20 mouse cellular contexts compared by ENCODE assay signal in genomic region chr13:102805190-102805589, GRCm38 (mm10).
DNase-seq lines count a peak whose midpoint lies in the region; ATAC-seq and TF ChIP-seq lines count a peak whose summit lies in the region.
"Had no signal": no experiment of that assay in that cellular context is flagged by ENCODE, and none has a peak within 500 bp of the region (broad histone marks: within the 10 kb centered on the region; RNA-seq: fewer than 3 reads in every experiment).

No protein-coding gene starts in this region.

- no peak for TF ChIP-seq CTCF in stomach, postnatal 0 days (IDR thresholded peaks at IDR 0.05; ENCODE audit: low read depth)

- 52% methylated on average over 6 of the region's 6 CpGs for WGBS in intestine, embryonic 14.5 days
- 64% methylated on average over 6 of the region's 6 CpGs for WGBS in stomach, postnatal 0 days

- H3K36me3 ChIP-seq in intestine, embryonic 14.5 days (ENCODE audit: control insufficient read depth, insufficient read depth, low read length), result peaks cover 12% of the 10 kb centered on the region; the same call in 1 of the 2 replicates
- no peaks in the 10 kb centered on the region; the same call in none of the 2 replicates for H3K36me3 ChIP-seq in stomach, postnatal 0 days (ENCODE audit: control insufficient read depth, insufficient read depth, low read length)

- no peak overlapping the region for H3K4me2 ChIP-seq in intestine, embryonic 14.5 days (ENCODE audit: low read length)
- H3K4me2 ChIP-seq in stomach, postnatal 0 days (replicated peaks; ENCODE audit: low read depth), result no peak overlapping the region
- H3K4me2 ChIP-seq: forebrain, embryonic 13.5 days; heart, embryonic 13.5 days; hindbrain, embryonic 14.5 days had no signal

- DNase-seq in kidney, adult 18-20 months, result peak; percentile 8
- DNase-seq in kidney, postnatal 25 days, result no peak
- DNase-seq in adipocyte (ENCODE audit: low spot score), result peak; percentile 11
- peak; percentile 38 for DNase-seq in intestine, embryonic 14.5 days (ENCODE audit: low spot score)
- no peak for DNase-seq in stomach, postnatal 0 days (ENCODE audit: low spot score)
- DNase-seq in left cerebral cortex, adult 11 months (ENCODE audit: low spot score), result no peak
- no peak for DNase-seq in heart, postnatal 4 days
- DNase-seq: adrenal gland, adult 8-10 months; cerebellum, adult 11 months; cerebellum, adult 8-10 months; cerebellum, postnatal 14 days; forebrain, postnatal 0 days; gastrocnemius, postnatal 14 days; heart, postnatal 36 days had no signal

- no peak for ATAC-seq in intestine, embryonic 14.5 days (replicated peaks; ENCODE audit: low FRiP score, low TSS enrichment, low read depth)
- ATAC-seq in stomach, postnatal 0 days (ENCODE audit: low FRiP score, low TSS enrichment), result peak; percentile 61
- ATAC-seq: activated CD4-positive, CD25-positive, alpha-beta regulatory T cell, adult 4 months; forebrain, embryonic 13.5 days; forebrain, postnatal 0 days; Patski had no signal

- no peaks in the 10 kb centered on the region for H3K27me3 ChIP-seq in intestine, embryonic 14.5 days (replicated peaks; ENCODE audit: control insufficient read depth, insufficient read depth, low read length)
- H3K27me3 ChIP-seq in stomach, postnatal 0 days (ENCODE audit: control insufficient read depth, insufficient read depth, low read length), result no peaks in the 10 kb centered on the region
- H3K27me3 ChIP-seq: CH12.LX; forebrain, embryonic 13.5 days; heart, embryonic 13.5 days; Patski had no signal

- no peak overlapping the region for H3K4me3 ChIP-seq in intestine, embryonic 14.5 days (ENCODE audit: low read depth, low read length)
- no peak overlapping the region for H3K4me3 ChIP-seq in stomach, postnatal 0 days (ENCODE audit: low read depth, low read length)
- H3K4me3 ChIP-seq: forebrain, embryonic 13.5 days; heart, embryonic 13.5 days had no signal

- TF ChIP-seq EP300 in stomach, postnatal 0 days (optimal IDR thresholded peaks at IDR 0.05), result no peak

- no peaks in the 10 kb centered on the region for H3K9me3 ChIP-seq in intestine, embryonic 14.5 days (ENCODE audit: control insufficient read depth, low read length)
- H3K9me3 ChIP-seq in stomach, postnatal 0 days (ENCODE audit: control insufficient read depth, low read length), result no peaks in the 10 kb centered on the region
- H3K9me3 ChIP-seq: forebrain, embryonic 13.5 days; heart, embryonic 13.5 days had no signal

- H3K27ac ChIP-seq in intestine, embryonic 14.5 days (ENCODE audit: low read depth), result no peak overlapping the region
- H3K27ac ChIP-seq in stomach, postnatal 0 days (replicated peaks), result no peak overlapping the region
- H3K27ac ChIP-seq: forebrain, embryonic 13.5 days; heart, embryonic 13.5 days; hindbrain, embryonic 14.5 days had no signal

- peaks cover 9% of the 10 kb centered on the region for H3K4me1 ChIP-seq in intestine, embryonic 14.5 days (replicated peaks; ENCODE audit: control insufficient read depth, insufficient read depth, low read length)
- H3K4me1 ChIP-seq in stomach, postnatal 0 days (replicated peaks; ENCODE audit: control insufficient read depth, insufficient read depth), result no peaks in the 10 kb centered on the region
- H3K4me1 ChIP-seq: forebrain, embryonic 13.5 days; heart, embryonic 13.5 days had no signal

- no peak overlapping the region for H3K9ac ChIP-seq in intestine, embryonic 14.5 days (ENCODE audit: low read length)
- no peak overlapping the region for H3K9ac ChIP-seq in stomach, postnatal 0 days (ENCODE audit: low read length)
- H3K9ac ChIP-seq: forebrain, embryonic 13.5 days; forebrain, postnatal 0 days; heart, embryonic 13.5 days; hindbrain, embryonic 14.5 days had no signal

Comparison
In these comparisons a context has a peak if more than half of its experiments do, and no peak if none do; other contexts are left out.
1. DNase-seq: peak in kidney, adult 18-20 months (single experiment), adipocyte (single experiment) and intestine, embryonic 14.5 days (single experiment); none in kidney, postnatal 25 days (0 of 2), stomach, postnatal 0 days (single experiment), left cerebral cortex, adult 11 months (single experiment) and heart, postnatal 4 days (single experiment).